ENCODE assay signal across 8 mouse cellular contexts in genomic region chr3:96500691-96501265, GRCm38 (mm10). TPM values are rescaled to one million over a fixed set of nuclear protein-coding genes. Genes with fewer than 3 reads are reported as not detected.
DNase-seq lines count a peak whose midpoint lies in the region; ATAC-seq lines count a peak whose summit lies in the region.

No protein-coding gene starts in this region.

- H3K27me3 ChIP-seq in intestine, embryonic 14.5 days (replicated peaks; ENCODE audit: control insufficient read depth, insufficient read depth, low read length): no peaks in the 10 kb centered on the region

- peak overlapping the region; percentile 99 for H3K4me2 ChIP-seq in intestine, embryonic 14.5 days (ENCODE audit: low read length)

- H3K9me3 ChIP-seq in intestine, embryonic 14.5 days (ENCODE audit: control insufficient read depth, low read length): no peaks in the 10 kb centered on the region

- WGBS in intestine, embryonic 14.5 days: under 1% methylated on average over 19 of the region's 19 CpGs

- intact Hi-C loops in gastrocnemius, postnatal 14 days (cut with DNase I; ENCODE audit: low total_unique reads): no loop called here
- intact Hi-C loops in left cerebral cortex, postnatal 14 days (cut with DNase I): loop anchor here (5.0 kb wide), 1 partner anchor 223 kb away; no protein-coding TSS in a partner anchor

- peak overlapping the region; percentile 94 for H3K27ac ChIP-seq in intestine, embryonic 14.5 days (ENCODE audit: low read depth)

- no peaks in the 10 kb centered on the region for H3K36me3 ChIP-seq in intestine, embryonic 14.5 days (ENCODE audit: control insufficient read depth, insufficient read depth, low read length)

- DNase-seq in adrenal gland, adult 18-20 months (ENCODE audit: low spot score in 2 of 2): peak; percentile 88 to 90
- peak; percentile 95 for DNase-seq in embryo, embryonic 10.5 days (ENCODE audit: low spot score)
- peak; percentile 80 for DNase-seq in gastrocnemius, postnatal 14 days
- DNase-seq in intestine, embryonic 14.5 days (ENCODE audit: low spot score): peak; percentile 91
- DNase-seq in left cerebral cortex, postnatal 14 days (ENCODE audit: low spot score in 2 of 2): peak; percentile 90 to 94
- peak; percentile 85 for DNase-seq in right cerebral cortex, postnatal 14 days
- DNase-seq in urinary bladder, postnatal 25 days (ENCODE audit: low spot score): peak; percentile 77

- H3K4me1 ChIP-seq in intestine, embryonic 14.5 days (replicated peaks; ENCODE audit: control insufficient read depth, insufficient read depth, low read length): peaks cover 4% of the 10 kb centered on the region

- H3K9ac ChIP-seq in intestine, embryonic 14.5 days (ENCODE audit: low read length): peak overlapping the region; percentile 85

- ATAC-seq in intestine, embryonic 14.5 days (replicated peaks; ENCODE audit: low FRiP score, low TSS enrichment, low read depth): peak; percentile 81
- peak; percentile 29 for ATAC-seq in megakaryocyte-erythroid progenitor cell, adult 5-6 weeks (replicated peaks; ENCODE audit: low FRiP score, low TSS enrichment, poor library complexity, severe bottlenecking)

- H3K4me3 ChIP-seq in intestine, embryonic 14.5 days (ENCODE audit: low read depth, low read length): peak overlapping the region; percentile 89

RNA-seq across cellular contexts. Expression of gene Hfe2, which starts 24.2 kb away (rescaled TPM):
- under 1 TPM in 1 of 2 experiments, not detected in 1; 0.42 TPM for total RNA-seq in adrenal gland, adult 18-20 months (2021)
- 100 to 1,000 TPM; 460 to 465 TPM for total RNA-seq in gastrocnemius, postnatal 14 days (2021)
- 0.11 and 0.28 TPM in 2 replicates for polyA plus RNA-seq in intestine, embryonic 14.5 days (2014; fragmentation: Nextera tagmentation; extraction: Ambion mirVana)
- total RNA-seq in left cerebral cortex, postnatal 14 days (2021): under 1 TPM; 0.18 to 0.42 TPM
- total RNA-seq in megakaryocyte-erythroid progenitor cell, adult 5-6 weeks (2014; fragmentation: Nextera tagmentation): not detected in 2 replicates
- total RNA-seq in megakaryocyte-erythroid progenitor cell, adult 5-6 weeks (2017): not detected in 2 replicates

RNA-seq across cellular contexts. Expression of gene BC107364, which starts 48.7 kb away (rescaled TPM):
- not detected for total RNA-seq in adrenal gland, adult 18-20 months (2021)
- not detected for total RNA-seq in gastrocnemius, postnatal 14 days (2021)
- not detected in 2 replicates for polyA plus RNA-seq in intestine, embryonic 14.5 days (2014; fragmentation: Nextera tagmentation; extraction: Ambion mirVana)
- not detected for total RNA-seq in left cerebral cortex, postnatal 14 days (2021)
- not detected in 2 replicates for total RNA-seq in megakaryocyte-erythroid progenitor cell, adult 5-6 weeks (2014; fragmentation: Nextera tagmentation)
- not detected in 2 replicates for total RNA-seq in megakaryocyte-erythroid progenitor cell, adult 5-6 weeks (2017)

RNA-seq across cellular contexts. Expression of gene Txnip, which starts 57.0 kb away (rescaled TPM):
- total RNA-seq in adrenal gland, adult 18-20 months (2021): 100 to 1,000 TPM; 539 to 784 TPM
- total RNA-seq in gastrocnemius, postnatal 14 days (2021): 100 to 1,000 TPM; 288 to 458 TPM
- polyA plus RNA-seq in intestine, embryonic 14.5 days (2014; fragmentation: Nextera tagmentation; extraction: Ambion mirVana): 149 and 154 TPM in 2 replicates
- 10 to 100 TPM; 26.9 to 36.8 TPM for total RNA-seq in left cerebral cortex, postnatal 14 days (2021)
- 257 and 274 TPM in 2 replicates for total RNA-seq in megakaryocyte-erythroid progenitor cell, adult 5-6 weeks (2014; fragmentation: Nextera tagmentation)
- total RNA-seq in megakaryocyte-erythroid progenitor cell, adult 5-6 weeks (2017): 121 and 224 TPM in 2 replicates

Comparison
In these comparisons a context has a peak if more than half of its experiments do, and no peak if none do; other contexts are left out.
1. Peak in every context shown above with its lines: DNase-seq, ATAC-seq, H3K4me3 ChIP-seq and H3K27ac ChIP-seq.
2. RNA of gene Hfe2, which starts 24.2 kb away (total RNA-seq): 460 to 465 TPM in gastrocnemius, postnatal 14 days; 0.18 to 0.42 TPM in left cerebral cortex, postnatal 14 days, 0.42 TPM in adrenal gland, adult 18-20 months and not detected in megakaryocyte-erythroid progenitor cell, adult 5-6 weeks; every median in the first group is over 100 times any median in the second.